Mouse (Mus musculus): Measurements from ENCODE around the gene Tatdn2. TPM values are rescaled to one million over a fixed set of nuclear protein-coding genes. Genes with fewer than 3 reads are reported as not detected.
A peak's percentile ranks its signal among the peaks of the same experiment; 100 is the strongest.

Gene Tatdn2
- polyA plus RNA-seq, 1 experiment from 2014 or later, result 2.1 TPM

GRCm38 (mm10) chr6:113679993-113680566, 16.8 kb upstream of the Tatdn2 start:
- no peak overlapping the region for H3K4me3 ChIP-seq (replicated peaks; ENCODE audit: low read depth, low read length)
- H3K9me3 ChIP-seq (ENCODE audit: control insufficient read depth, low read length), result no peaks in the 10 kb centered on the region
- H3K9ac ChIP-seq (replicated peaks; ENCODE audit: low read length), result no peak overlapping the region
- DNase-seq, result no peak
- no peaks in the 10 kb centered on the region for H3K4me1 ChIP-seq (ENCODE audit: control insufficient read depth, insufficient read depth, low read length)
- no peak overlapping the region for H3K27ac ChIP-seq (replicated peaks; ENCODE audit: low read depth, low read length)
- ATAC-seq (ENCODE audit: low FRiP score, low TSS enrichment), result no peak
- WGBS, result 85% methylated on average over 9 of the region's 9 CpGs
- no peaks in the 10 kb centered on the region for H3K27me3 ChIP-seq (ENCODE audit: control insufficient read depth, insufficient read depth, low read length)
- no peaks in the 10 kb centered on the region for H3K36me3 ChIP-seq (ENCODE audit: control insufficient read depth, insufficient read depth, low read length)
- H3K4me2 ChIP-seq (ENCODE audit: low read length), result no peak overlapping the region

GRCm38 (mm10) chr6:113681271-113681670, 15.6 kb upstream of the Tatdn2 start:
- no peaks in the 10 kb centered on the region for H3K27me3 ChIP-seq (ENCODE audit: control insufficient read depth, insufficient read depth, low read length)
- no peak overlapping the region for H3K4me2 ChIP-seq (ENCODE audit: low read length)
- H3K4me3 ChIP-seq (replicated peaks; ENCODE audit: low read depth, low read length), result no peak overlapping the region
- H3K27ac ChIP-seq (replicated peaks; ENCODE audit: low read depth, low read length), result no peak overlapping the region
- H3K9ac ChIP-seq (replicated peaks; ENCODE audit: low read length), result no peak overlapping the region
- DNase-seq, result peak; percentile 77
- no peak for ATAC-seq (ENCODE audit: low FRiP score, low TSS enrichment)
- H3K4me1 ChIP-seq (ENCODE audit: control insufficient read depth, insufficient read depth, low read length), result no peaks in the 10 kb centered on the region
- H3K36me3 ChIP-seq (ENCODE audit: control insufficient read depth, insufficient read depth, low read length), result no peaks in the 10 kb centered on the region
- WGBS, result 19% methylated on average over 4 of the region's 4 CpGs
- H3K9me3 ChIP-seq (ENCODE audit: control insufficient read depth, low read length), result no peaks in the 10 kb centered on the region

- Histone ChIP-seq H3K27ac (replicated peaks; ENCODE audit: low read depth, low read length) (no peak overlapping the region), H3K4me2 (ENCODE audit: low read length) (no peak overlapping the region)
- WGBS, result 86% methylated on average over 10 of the region's 10 CpGs
Observed at GRCm38 (mm10) chr6:113683081-113683825, 13.6 kb upstream of the Tatdn2 start.

GRCm38 (mm10) chr6:113686551-113687125, 10.2 kb upstream of the Tatdn2 start:
- ATAC-seq (ENCODE audit: low FRiP score, low TSS enrichment), result no peak
- 48% methylated on average over 8 of the region's 8 CpGs for WGBS
- H3K9me3 ChIP-seq (ENCODE audit: control insufficient read depth, low read length), result no peaks in the 10 kb centered on the region
- no peak overlapping the region for H3K27ac ChIP-seq (replicated peaks; ENCODE audit: low read depth, low read length)
- H3K4me2 ChIP-seq (ENCODE audit: low read length), result no peak overlapping the region
- H3K4me1 ChIP-seq (ENCODE audit: control insufficient read depth, insufficient read depth, low read length), result peaks cover 3% of the 10 kb centered on the region; the same call in 1 of the 2 replicates
- no peak overlapping the region for H3K4me3 ChIP-seq (replicated peaks; ENCODE audit: low read depth, low read length)
- H3K9ac ChIP-seq (replicated peaks; ENCODE audit: low read length), result no peak overlapping the region
- H3K27me3 ChIP-seq (ENCODE audit: control insufficient read depth, insufficient read depth, low read length), result no peaks in the 10 kb centered on the region
- no peaks in the 10 kb centered on the region for H3K36me3 ChIP-seq (ENCODE audit: control insufficient read depth, insufficient read depth, low read length)
- DNase-seq, result no peak

More at GRCm38 (mm10) chr6:113683081-113683825, 13.6 kb upstream of the Tatdn2 start:
- Histone ChIP-seq H3K9ac (replicated peaks; ENCODE audit: low read length) (no peak overlapping the region), H3K27me3 (ENCODE audit: control insufficient read depth, insufficient read depth, low read length) (no peaks in the 10 kb centered on the region), H3K4me3 (replicated peaks; ENCODE audit: low read depth, low read length) (no peak overlapping the region), H3K4me1 (ENCODE audit: control insufficient read depth, insufficient read depth, low read length) (no peaks in the 10 kb centered on the region), H3K36me3 (ENCODE audit: control insufficient read depth, insufficient read depth, low read length) (no peaks in the 10 kb centered on the region), H3K9me3 (ENCODE audit: control insufficient read depth, low read length) (no peaks in the 10 kb centered on the region)
- DNase-seq (no peak), ATAC-seq (ENCODE audit: low FRiP score, low TSS enrichment) (no peak)

GRCm38 (mm10) chr6:113690008-113690399, 6.8 kb upstream of the Tatdn2 start:
- H3K27ac ChIP-seq (replicated peaks; ENCODE audit: low read depth, low read length), result no peak overlapping the region
- H3K9me3 ChIP-seq (ENCODE audit: control insufficient read depth, low read length), result no peaks in the 10 kb centered on the region
- peak; percentile 2 for DNase-seq
- H3K4me1 ChIP-seq (ENCODE audit: control insufficient read depth, insufficient read depth, low read length), result peaks cover 3% of the 10 kb centered on the region; the same call in 1 of the 2 replicates
- no peak for ATAC-seq (ENCODE audit: low FRiP score, low TSS enrichment)
- H3K4me2 ChIP-seq (ENCODE audit: low read length), result no peak overlapping the region
- no peak overlapping the region for H3K9ac ChIP-seq (replicated peaks; ENCODE audit: low read length)
- WGBS, result 30% methylated on average over 7 of the region's 7 CpGs
- no peak overlapping the region for H3K4me3 ChIP-seq (replicated peaks; ENCODE audit: low read depth, low read length)
- H3K27me3 ChIP-seq (ENCODE audit: control insufficient read depth, insufficient read depth, low read length), result no peaks in the 10 kb centered on the region
- no peaks in the 10 kb centered on the region for H3K36me3 ChIP-seq (ENCODE audit: control insufficient read depth, insufficient read depth, low read length)

GRCm38 (mm10) chr6:113690400-113691083, 6.3 kb upstream of the Tatdn2 start:
- WGBS, result 18% methylated on average over 14 of the region's 14 CpGs
- 0 out of 2 replicates have a peak overlapping the region, but pooled peaks have one; percentile 14 for H3K9ac ChIP-seq (replicated peaks; ENCODE audit: low read length)
- no peaks in the 10 kb centered on the region for H3K27me3 ChIP-seq (ENCODE audit: control insufficient read depth, insufficient read depth, low read length)
- 0 out of 2 replicates have a peak overlapping the region, but pooled peaks have one; percentile 12 for H3K4me2 ChIP-seq (ENCODE audit: low read length)
- H3K4me3 ChIP-seq (replicated peaks; ENCODE audit: low read depth, low read length), result no peak overlapping the region
- H3K27ac ChIP-seq (replicated peaks; ENCODE audit: low read depth, low read length), result no peak overlapping the region; the same call in 1 of the 2 replicates
- no peaks in the 10 kb centered on the region for H3K9me3 ChIP-seq (ENCODE audit: control insufficient read depth, low read length)
- DNase-seq (peak; percentile 28), ATAC-seq (ENCODE audit: low FRiP score, low TSS enrichment) (no peak)
- no peaks in the 10 kb centered on the region for H3K36me3 ChIP-seq (ENCODE audit: control insufficient read depth, insufficient read depth, low read length)
- H3K4me1 ChIP-seq (ENCODE audit: control insufficient read depth, insufficient read depth, low read length), result peaks cover 3% of the 10 kb centered on the region; the same call in 1 of the 2 replicates

- H3K4me1 ChIP-seq (ENCODE audit: control insufficient read depth, insufficient read depth, low read length), result peaks cover 3% of the 10 kb centered on the region; the same call in 1 of the 2 replicates
- no peaks in the 10 kb centered on the region for H3K9me3 ChIP-seq (ENCODE audit: control insufficient read depth, low read length)
- H3K27ac ChIP-seq (replicated peaks; ENCODE audit: low read depth, low read length), result no peak overlapping the region; the same call in 1 of the 2 replicates
- no peak overlapping the region for H3K9ac ChIP-seq (replicated peaks; ENCODE audit: low read length)
- 90% methylated on average over 4 of the region's 4 CpGs for WGBS
- 0 out of 2 replicates have a peak overlapping the region, but pooled peaks have one; percentile 12 for H3K4me2 ChIP-seq (ENCODE audit: low read length)
- H3K4me3 ChIP-seq (replicated peaks; ENCODE audit: low read depth, low read length), result no peak overlapping the region
- no peak for ATAC-seq (ENCODE audit: low FRiP score, low TSS enrichment)
- no peak for DNase-seq
- H3K27me3 ChIP-seq (ENCODE audit: control insufficient read depth, insufficient read depth, low read length), result no peaks in the 10 kb centered on the region
- H3K36me3 ChIP-seq (ENCODE audit: control insufficient read depth, insufficient read depth, low read length), result no peaks in the 10 kb centered on the region
Observed at GRCm38 (mm10) chr6:113691084-113691462, 5.8 kb upstream of the Tatdn2 start.

- Histone ChIP-seq H3K4me3 (replicated peaks; ENCODE audit: low read depth, low read length) (no peak overlapping the region), H3K36me3 (ENCODE audit: control insufficient read depth, insufficient read depth, low read length) (no peaks in the 10 kb centered on the region), H3K9me3 (ENCODE audit: control insufficient read depth, low read length) (no peaks in the 10 kb centered on the region), H3K9ac (replicated peaks; ENCODE audit: low read length) (no peak overlapping the region), H3K27ac (replicated peaks; ENCODE audit: low read depth, low read length) (no peak overlapping the region), H3K4me2 (ENCODE audit: low read length) (no peak overlapping the region), H3K27me3 (ENCODE audit: control insufficient read depth, insufficient read depth, low read length) (no peaks in the 10 kb centered on the region), H3K4me1 (ENCODE audit: control insufficient read depth, insufficient read depth, low read length) (peaks cover 3% of the 10 kb centered on the region; the same call in 1 of the 2 replicates)
- ATAC-seq (ENCODE audit: low FRiP score, low TSS enrichment) (no peak), DNase-seq (no peak)
- 75% methylated on average over 5 of the region's 5 CpGs for WGBS
Observed at GRCm38 (mm10) chr6:113692661-113693133, 4.2 kb upstream of the Tatdn2 start.
